Mouse (Mus musculus): ENCODE results near the gene Naaladl2. TPM values are rescaled to one million over a fixed set of nuclear protein-coding genes. Genes with fewer than 3 reads are reported as not detected.

The Naaladl2 gene
- total and polyA plus RNA-seq, 3 experiments = 0.13 TPM; not detected in 2

GRCm38 (mm10) chr3:24605485-24605884 is 538.6 kb downstream of the Naaladl2 start:
- H3K36me3 ChIP-seq (replicated peaks in 1 of 2; ENCODE audit: control insufficient read depth in 1 of 2, insufficient read depth in 1 of 2, low read length in 1 of 2) = no peaks in the 10 kb centered on the region

GRCm38 (mm10) chr3:24604791-24605320 is 539.2 kb downstream of the Naaladl2 start:
- H3K4me2 ChIP-seq (ENCODE audit: insufficient read depth, low read depth, poor library complexity, severe bottlenecking) = no peak overlapping the region
- TF ChIP-seq CTCF (conservative IDR thresholded peaks at IDR 0.05 in 1 of 2, IDR thresholded peaks at IDR 0.05 in 1 of 2; ENCODE audit: low read depth in 2 of 2, low read length in 2 of 2) (no peak), MAFK (IDR thresholded peaks at IDR 0.05; ENCODE audit: insufficient replicate concordance, low read length) (peak; percentile 96)
- no peak for DNase-seq (ENCODE audit: extremely low read depth)
- H3K79me2 ChIP-seq (replicated peaks; ENCODE audit: control insufficient read depth, extremely low read depth, insufficient read depth, poor library complexity, severe bottlenecking) = no peaks in the 10 kb centered on the region
- H3K9me3 ChIP-seq (replicated peaks; ENCODE audit: low read length) = peaks cover 13% of the 10 kb centered on the region
- H3K9ac ChIP-seq (ENCODE audit: insufficient read depth, low read depth) = no peak overlapping the region
- dilution Hi-C loops (cut with MboI; ENCODE audit: extremely low pct_ligation_motif_present, extremely low pct_unique_long_range_greater_than_20kb, low sequenced_read_pairs) = no loop called here
- no peaks in the 10 kb centered on the region for H3K27me3 ChIP-seq (replicated peaks)
- no peaks in the 10 kb centered on the region for H3K4me1 ChIP-seq (ENCODE audit: control insufficient read depth in 1 of 2, insufficient read depth in 2 of 2)
- H3K36me3 ChIP-seq (replicated peaks in 1 of 2; ENCODE audit: control insufficient read depth in 1 of 2, insufficient read depth in 1 of 2, low read length in 1 of 2) = no peaks in the 10 kb centered on the region
- H3K4me3 ChIP-seq (replicated peaks in 1 of 3; ENCODE audit: low read depth in 2 of 3, low read length in 2 of 3, poor library complexity in 1 of 3) = no peak overlapping the region
- in situ Hi-C loops (cut with MboI; ENCODE audit: low pct_ligation_motif_present, low pct_unique_long_range_greater_than_20kb, low sequenced_read_pairs) = no loop called here
- no peak overlapping the region for H3K27ac ChIP-seq (ENCODE audit: insufficient read depth, low read depth)

More at GRCm38 (mm10) chr3:24605485-24605884, 538.6 kb downstream of the Naaladl2 start:
- H3K9ac ChIP-seq (ENCODE audit: insufficient read depth, low read depth) = no peak overlapping the region
- in situ Hi-C loops (cut with MboI; ENCODE audit: low pct_ligation_motif_present, low pct_unique_long_range_greater_than_20kb, low sequenced_read_pairs) = no loop called here
- H3K9me3 ChIP-seq (replicated peaks; ENCODE audit: low read length) = peaks cover 14% of the 10 kb centered on the region
- TF ChIP-seq TCF12 (IDR thresholded peaks at IDR 0.05; ENCODE audit: low read depth, low read length) = no peak
- TF ChIP-seq CHD1 (IDR thresholded peaks at IDR 0.05; ENCODE audit: low read depth, low read length) = no peak
- no peak for TF ChIP-seq JUN (IDR thresholded peaks at IDR 0.05; ENCODE audit: insufficient read depth, low read depth, low read length)
- no peak for TF ChIP-seq CTCF (conservative IDR thresholded peaks at IDR 0.05 in 1 of 2, IDR thresholded peaks at IDR 0.05 in 1 of 2; ENCODE audit: low read depth in 2 of 2, low read length in 2 of 2)
- TF ChIP-seq SIN3A (IDR thresholded peaks at IDR 0.05; ENCODE audit: low read length) = no peak
- no peak for TF ChIP-seq ZC3H11A (IDR thresholded peaks at IDR 0.05; ENCODE audit: low read depth, low read length)
- no peak for TF ChIP-seq USF1 (IDR thresholded peaks at IDR 0.05; ENCODE audit: low read depth, low read length)
- no peak for TF ChIP-seq ZNF384 (IDR thresholded peaks at IDR 0.05; ENCODE audit: low read depth, low read length)
- TF ChIP-seq ZKSCAN1 (IDR thresholded peaks at IDR 0.05; ENCODE audit: borderline replicate concordance, low read depth, low read length) = no peak
- TF ChIP-seq GABPA (IDR thresholded peaks at IDR 0.05; ENCODE audit: insufficient replicate concordance, low read depth, low read length) = no peak
- TF ChIP-seq E2F4 (IDR thresholded peaks at IDR 0.05; ENCODE audit: insufficient replicate concordance, low read depth, low read length) = no peak
- TF ChIP-seq IRF4 (IDR thresholded peaks at IDR 0.05; ENCODE audit: low read depth, low read length) = no peak
- TF ChIP-seq NELFE (IDR thresholded peaks at IDR 0.05; ENCODE audit: low read depth, low read length) = no peak
- dilution Hi-C loops (cut with MboI; ENCODE audit: extremely low pct_ligation_motif_present, extremely low pct_unique_long_range_greater_than_20kb, low sequenced_read_pairs) = no loop called here
- no peaks in the 10 kb centered on the region for H3K4me1 ChIP-seq (ENCODE audit: control insufficient read depth in 1 of 2, insufficient read depth in 2 of 2)
- no peak overlapping the region for H3K4me2 ChIP-seq (ENCODE audit: insufficient read depth, low read depth, poor library complexity, severe bottlenecking)
- no peak for DNase-seq (ENCODE audit: extremely low read depth)
- H3K27ac ChIP-seq (ENCODE audit: insufficient read depth, low read depth) = no peak overlapping the region
- no peak overlapping the region for H3K4me3 ChIP-seq (replicated peaks in 1 of 3; ENCODE audit: low read depth in 2 of 3, low read length in 2 of 3, poor library complexity in 1 of 3)
- no peaks in the 10 kb centered on the region for H3K79me2 ChIP-seq (replicated peaks; ENCODE audit: control insufficient read depth, extremely low read depth, insufficient read depth, poor library complexity, severe bottlenecking)
- H3K27me3 ChIP-seq (replicated peaks) = no peaks in the 10 kb centered on the region

Measured in CH12.LX (cell line).